Mouse (Mus musculus) E14TG2a.4 (cell line): Measurements from ENCODE around the gene Birc3.

Experiments
- CTCF ChIP-seq: conservative IDR thresholded peaks from 2 replicates; pipeline ENCODE4 v1.5.1; 2014; ENCODE audit warnings: low read length
- POU5F1 ChIP-seq: IDR thresholded peaks from 2 replicates; pipeline ENCODE4 v1.6.1; 2014; ENCODE audit warnings: low read length, borderline replicate concordance

- TF ChIP-seq CTCF (no peak), POU5F1 (no peak)
Measured at GRCm38 (mm10) chr9:7836905-7837805, 35.8 kb downstream of the Birc3 start, which contains the start of gene Birc2.
